Mouse (Mus musculus) bone marrow, adult 2 months (tissue): Measurements from ENCODE around the gene Arf6. TPM values are rescaled to one million over a fixed set of nuclear protein-coding genes. Genes with fewer than 3 reads are reported as not detected.
A peak's percentile ranks its signal among the peaks of the same experiment; 100 is the strongest.

Experiments used
- H3K27ac ChIP-seq: fragments of 200-500 bp; 2 replicates; pipeline ENCODE4 v1.5.1; 2012; ENCODE audit warnings: low read depth, mild to moderate bottlenecking, control low read depth, inconsistent platforms, low read length; ENCODE audit not compliant: control insufficient read depth, poor library complexity, insufficient read depth
- H3K4me1 ChIP-seq: fragments of 200-500 bp; 2 replicates; pipeline ENCODE4 v1.6.1; 2011; ENCODE audit warnings: low read length; ENCODE audit not compliant: control insufficient read depth, insufficient read depth
- H3K4me3 ChIP-seq: fragments of 200-500 bp; replicated peaks from 2 replicates; pipeline ENCODE3; 2011; ENCODE audit warnings: mild to moderate bottlenecking, low read depth, low read length, control low read depth; ENCODE audit not compliant: control insufficient read depth
- CTCF ChIP-seq: fragments of 200-500 bp; IDR thresholded peaks from 2 replicates; pipeline ENCODE4 v1.5.1; 2011; ENCODE audit warnings: low read length, control low read depth; ENCODE audit not compliant: control insufficient read depth, insufficient read depth
- POLR2A ChIP-seq: fragments of 200-500 bp; IDR thresholded peaks from 2 replicates; pipeline ENCODE4 v1.6.1; 2011; ENCODE audit warnings: low read depth, mild to moderate bottlenecking, control low read depth, low read length, borderline replicate concordance; ENCODE audit not compliant: control insufficient read depth
- WGBS: fragments of 180-500 bp; shearing (Covaris S2); methylation state at CpG from one replicate; pipeline ENCODE4 v1.1.7; 2018; 5-methylcytosine and 5-hydroxymethylcytosine counted together
- polyA plus RNA-seq: library from polyadenylated mRNA; stranded (reverse); fragments of >200 nt; gene quantifications from 2 replicates; pipeline ENCODE4 v1.2.4, GENCODE M21; 2011; ENCODE audit warnings: low replicate concordance; ENCODE audit not compliant: missing spikeins, insufficient read depth, insufficient read length

The Arf6 gene
- polyA plus RNA-seq, 1 experiment = 48.1 TPM

DNA sequence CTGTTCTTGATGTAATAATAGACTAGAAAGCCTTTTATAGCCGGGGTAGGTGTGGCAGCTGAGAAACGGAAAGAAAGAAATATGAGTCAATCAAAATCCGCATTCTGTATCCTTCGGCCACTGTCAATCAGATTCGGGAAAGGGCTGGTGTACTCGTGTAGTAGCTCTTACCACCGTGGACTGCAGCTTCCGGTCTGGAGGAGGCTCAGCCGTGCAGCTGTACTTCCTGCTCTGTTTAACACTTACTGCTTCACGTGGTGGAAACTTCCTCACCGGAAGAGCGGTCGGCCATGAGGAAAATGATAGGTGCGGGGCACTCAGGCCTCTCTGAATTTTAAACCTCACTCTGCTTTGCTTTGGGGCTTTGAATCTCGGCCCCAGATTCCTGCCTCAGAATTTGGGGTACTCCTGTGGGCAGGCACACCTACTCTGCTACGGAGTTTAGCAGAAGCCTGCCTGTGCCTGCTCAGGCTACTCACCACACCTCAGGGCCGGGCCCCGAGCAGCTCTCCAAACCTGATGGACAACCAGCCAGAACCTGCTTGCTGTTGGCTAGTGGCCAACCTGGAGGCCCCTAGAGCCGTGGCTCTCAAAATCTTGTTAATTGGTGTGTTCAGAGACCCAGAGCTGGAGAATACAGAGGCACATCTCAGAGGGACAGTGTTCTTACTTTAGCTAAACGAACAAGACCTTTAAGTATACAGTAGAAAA lies 51.0 kb downstream of the Arf6 start:
- H3K4me1 ChIP-seq = peaks cover 2% of the 10 kb centered on the region; the same call in 1 of the 2 replicates
- peak overlapping the region; percentile 76 for H3K27ac ChIP-seq
- no peak overlapping the region for H3K4me3 ChIP-seq
- WGBS = 9% methylated on average over 20 of the region's 20 CpGs
- no peak for TF ChIP-seq CTCF
- no peak for TF ChIP-seq POLR2A

Other genes starting within 250 kb of the Arf6 start
- gene Rps29, start 213.0 kb upstream of the Arf6 start, polyA plus RNA-seq = 1,025 and 1,436 TPM in 2 replicates
- gene Lrr1, start 203.3 kb upstream of the Arf6 start, polyA plus RNA-seq = 14.2 and 17.3 TPM in 2 replicates
- 622 and 901 TPM in 2 replicates for gene Rpl36al, start 188.1 kb upstream of the Arf6 start, polyA plus RNA-seq
- gene Mgat2, start 188.0 kb upstream of the Arf6 start, polyA plus RNA-seq = 7.5 and 13.2 TPM in 2 replicates
- gene Gm49383, start 175.0 kb upstream of the Arf6 start, polyA plus RNA-seq = 3.0 TPM in 1 of 2 replicates, not detected in the other
- gene Dnaaf2, start 173.7 kb upstream of the Arf6 start, polyA plus RNA-seq = 2.1 and 3.1 TPM in 2 replicates
- 22.6 and 26.6 TPM in 2 replicates for gene Gm49384, start 167.9 kb upstream of the Arf6 start, polyA plus RNA-seq
- gene Pole2, start 144.0 kb upstream of the Arf6 start, polyA plus RNA-seq = 9.1 and 16.1 TPM in 2 replicates
- gene Klhdc1, start 131.0 kb upstream of the Arf6 start, polyA plus RNA-seq = 1.9 TPM in 1 of 2 replicates, not detected in the other
- gene Klhdc2, start 75.5 kb upstream of the Arf6 start, polyA plus RNA-seq = 26.7 and 27.7 TPM in 2 replicates
- 28.9 and 43.5 TPM in 2 replicates for gene Nemf, start 15.0 kb upstream of the Arf6 start, polyA plus RNA-seq
- gene Gm9887, start 308 bp downstream of the Arf6 start, polyA plus RNA-seq = not detected in 2 replicates
- 1.6 and 3.0 TPM in 2 replicates for gene Vcpkmt, start 210.9 kb downstream of the Arf6 start, polyA plus RNA-seq